Mouse (Mus musculus) retina, postnatal 1 day (tissue): ENCODE data around the gene Ptov1.

Experiments
- DNase-seq: peaks from one replicate; pipeline ENCODE4 v3.0.0-alpha.2; 2012

Gene Ptov1

GRCm38 (mm10) chr7:44869697-44870528 is at the start of gene Ptov1:
TSS of gene Ptov1 (minus strand) at chr7:44869788.
- DNase-seq: peak; percentile 100

DNA sequence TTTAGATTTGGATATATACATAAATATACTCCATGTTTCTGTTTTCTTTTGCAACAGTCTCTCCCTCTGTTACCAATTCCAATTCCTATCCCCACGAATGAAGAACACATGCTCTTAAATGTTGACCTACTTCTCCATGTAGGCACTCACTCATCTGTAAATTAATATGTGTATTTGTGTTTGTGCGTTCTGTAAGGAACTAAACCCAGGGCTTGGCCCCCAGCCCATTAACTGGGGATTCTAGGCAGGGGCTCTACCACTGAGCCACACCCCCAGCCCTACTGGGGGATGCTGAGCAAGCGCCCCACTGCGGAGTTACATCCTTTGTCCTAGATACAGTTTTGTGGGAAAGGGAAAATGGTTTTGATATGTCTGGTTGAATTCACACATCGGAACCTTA is 49.5 kb upstream of the Ptov1 start:
- DNase-seq: peak; percentile 68

GRCm38 (mm10) chr7:44918219-44918618 is 48.6 kb upstream of the Ptov1 start:
- DNase-seq: no peak

DNA sequence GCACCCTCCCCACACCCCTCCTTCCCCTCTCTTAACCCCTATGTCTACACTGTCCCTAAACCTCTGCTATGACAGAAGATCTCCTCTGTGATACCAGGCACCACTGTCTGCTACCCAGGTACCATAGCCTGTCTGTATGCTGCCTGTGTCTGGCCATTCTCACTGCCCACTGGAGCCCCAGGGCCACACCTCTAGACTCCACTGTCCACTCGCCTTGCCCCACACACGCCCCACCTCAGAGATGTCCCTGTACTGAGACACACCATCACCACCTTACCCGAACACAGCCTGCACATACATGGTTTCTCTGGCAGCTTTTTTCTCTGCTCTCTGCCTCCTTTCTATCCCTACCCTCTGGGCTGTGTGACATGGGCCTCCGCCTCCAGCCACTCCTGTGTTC is 47.3 kb upstream of the Ptov1 start:
- DNase-seq: no peak

DNA sequence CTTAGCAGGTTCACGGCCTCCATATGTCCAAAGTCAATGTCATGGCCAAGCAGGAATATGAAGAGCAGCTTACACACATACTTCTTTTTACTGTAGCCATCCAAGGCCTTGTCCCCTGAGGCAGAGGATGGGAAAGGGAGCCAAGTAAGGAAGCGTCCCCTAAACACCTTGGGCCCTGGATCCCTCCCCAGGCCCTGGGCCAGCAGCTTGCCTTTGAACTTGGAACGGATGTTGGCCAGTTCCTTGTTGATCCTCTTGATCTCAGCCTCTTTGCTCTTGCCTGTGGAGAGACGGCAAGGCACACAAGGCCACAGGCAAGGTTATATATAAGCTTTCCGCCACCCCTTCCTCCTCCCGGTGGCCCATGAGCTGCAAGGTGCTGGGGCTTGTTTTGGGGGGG is 46.6 kb upstream of the Ptov1 start:
- no peak for DNase-seq

GRCm38 (mm10) chr7:44915314-44915713 is 45.7 kb upstream of the Ptov1 start:
- no peak for DNase-seq

GRCm38 (mm10) chr7:44914396-44914795 is 44.8 kb upstream of the Ptov1 start:
- DNase-seq: no peak

DNA sequence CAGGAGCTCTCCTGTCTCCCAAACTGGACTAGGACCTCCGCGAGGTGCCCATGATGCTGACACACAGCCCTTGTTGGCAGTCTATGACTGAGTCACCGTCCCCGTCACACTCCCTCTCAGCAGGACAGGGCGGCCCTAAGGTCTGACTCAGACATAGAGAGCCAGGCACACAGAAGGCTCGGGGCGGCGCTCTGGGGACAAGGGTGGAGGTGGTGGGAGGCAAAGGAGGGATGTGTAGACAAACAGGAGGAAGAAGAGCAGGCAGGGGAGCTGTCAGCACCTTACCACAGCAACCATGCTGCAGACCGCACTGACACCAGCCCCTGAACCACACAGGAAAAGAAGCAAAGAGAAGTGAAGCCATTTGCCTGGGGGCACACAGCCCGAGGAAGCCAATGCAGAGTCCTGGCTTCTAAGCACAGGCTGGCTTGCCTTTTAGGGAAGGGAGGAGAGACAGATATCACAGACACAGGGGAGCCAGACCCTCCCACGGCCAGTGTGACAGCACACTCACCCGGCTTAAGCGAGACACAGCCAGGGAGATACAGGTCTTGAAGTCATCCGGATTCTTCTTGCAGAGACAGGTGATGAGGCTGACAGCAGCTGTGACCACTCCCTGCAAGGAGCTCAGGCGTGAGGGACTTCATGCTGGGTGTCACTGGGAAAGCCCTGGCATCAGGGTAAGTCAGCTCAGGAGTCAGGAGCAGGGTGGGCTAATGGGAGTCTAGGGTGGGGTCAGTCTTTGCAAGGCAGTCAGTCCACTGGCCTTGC is 39.3 kb upstream of the Ptov1 start:
- DNase-seq: no peak

- DNase-seq: no peak
Observed at GRCm38 (mm10) chr7:44905430-44905829, 35.8 kb upstream of the Ptov1 start.

DNA sequence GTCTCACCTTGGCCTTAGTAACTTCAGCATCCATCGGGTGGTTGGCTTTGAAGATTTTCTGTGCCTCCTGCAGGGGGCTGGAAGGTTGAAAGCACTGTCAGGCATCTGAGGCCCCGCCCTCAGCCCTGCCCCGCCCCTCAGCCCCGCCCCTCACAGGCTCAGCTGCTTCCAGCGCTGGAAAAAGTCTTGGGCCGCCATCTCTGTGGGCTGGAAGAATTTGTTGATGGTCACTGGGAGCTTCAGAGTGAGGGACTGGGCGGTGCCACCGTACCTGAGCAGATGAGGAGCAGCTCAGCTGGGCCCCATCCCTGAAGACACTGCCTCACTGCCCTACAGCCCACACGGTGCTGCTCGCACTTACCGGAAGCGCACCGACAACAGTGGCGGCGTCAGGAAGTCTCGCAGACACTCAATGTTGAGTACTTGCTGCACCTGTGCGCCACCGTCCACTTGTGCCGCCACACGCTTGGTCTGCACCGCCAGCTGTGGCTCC is 31.7 kb upstream of the Ptov1 start:
- DNase-seq: peak; percentile 82

GRCm38 (mm10) chr7:44900632-44901031 is 31.0 kb upstream of the Ptov1 start:
- no peak for DNase-seq

GRCm38 (mm10) chr7:44898607-44899006 is 29.0 kb upstream of the Ptov1 start:
- peak; percentile 28 for DNase-seq

DNA sequence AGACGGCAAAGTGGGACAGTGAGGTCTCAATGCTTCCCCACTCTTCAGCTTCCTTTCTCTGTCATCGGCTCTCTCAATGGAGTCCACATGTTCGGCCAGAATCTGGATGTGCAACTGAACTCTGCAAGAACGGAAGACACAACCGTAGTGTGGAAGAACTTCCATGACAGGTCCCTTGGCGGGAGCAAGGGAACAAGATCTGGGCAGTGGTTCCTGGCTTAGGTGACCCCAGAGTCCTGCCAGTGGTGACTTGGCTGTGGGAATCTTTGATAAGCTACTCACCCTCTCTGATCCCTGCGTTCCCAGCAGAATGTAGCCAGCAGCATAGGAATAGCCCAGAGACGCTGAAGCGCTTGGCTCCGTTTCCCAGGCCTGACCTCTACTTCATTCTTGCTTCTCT is 26.9 kb upstream of the Ptov1 start:
- no peak for DNase-seq

DNA sequence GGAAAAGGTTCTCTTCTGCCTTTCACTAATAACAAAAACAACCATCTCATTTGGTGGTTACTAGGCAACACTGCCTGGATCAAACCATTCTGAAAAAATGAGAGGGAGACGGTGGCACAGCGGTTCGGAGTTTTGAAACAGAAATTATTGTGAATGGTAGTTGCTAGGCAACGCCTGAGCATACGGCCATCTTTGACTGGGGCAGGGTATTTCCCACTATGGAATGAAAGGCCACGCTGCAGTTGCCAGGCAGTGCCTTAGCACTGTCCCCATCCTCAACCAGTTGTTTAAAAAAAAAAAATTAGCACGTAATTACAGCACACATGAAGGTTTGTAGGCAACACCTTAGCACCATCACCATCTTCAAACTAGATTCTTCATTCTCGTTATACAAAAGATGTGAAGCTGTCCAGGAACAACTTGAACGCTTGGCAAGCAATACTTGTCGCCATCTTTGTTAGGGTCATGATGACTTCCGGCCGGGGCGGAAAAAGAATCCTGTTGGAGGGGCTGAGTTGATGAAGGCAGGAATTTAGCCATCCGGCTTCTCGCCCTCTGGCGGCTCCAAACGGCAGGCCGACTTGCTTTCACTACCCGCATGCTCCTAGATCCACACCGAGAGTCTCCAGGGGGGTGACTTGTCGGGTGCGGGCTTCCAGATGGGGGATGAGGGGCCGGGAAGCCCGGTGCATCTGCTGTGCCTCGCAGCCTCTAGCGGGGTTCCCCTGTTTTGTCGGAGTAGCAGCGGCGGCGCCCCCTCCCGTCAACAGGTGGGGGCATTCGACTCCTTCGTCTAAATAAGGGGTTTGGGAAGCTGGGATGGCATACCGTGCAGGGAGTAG is 26.2 kb upstream of the Ptov1 start, which contains the start of gene Fuz:
Fuz (plus strand) TSS at position 487 of the 842 bp plus-strand sequence.
- DNase-seq: peak; percentile 99

DNA sequence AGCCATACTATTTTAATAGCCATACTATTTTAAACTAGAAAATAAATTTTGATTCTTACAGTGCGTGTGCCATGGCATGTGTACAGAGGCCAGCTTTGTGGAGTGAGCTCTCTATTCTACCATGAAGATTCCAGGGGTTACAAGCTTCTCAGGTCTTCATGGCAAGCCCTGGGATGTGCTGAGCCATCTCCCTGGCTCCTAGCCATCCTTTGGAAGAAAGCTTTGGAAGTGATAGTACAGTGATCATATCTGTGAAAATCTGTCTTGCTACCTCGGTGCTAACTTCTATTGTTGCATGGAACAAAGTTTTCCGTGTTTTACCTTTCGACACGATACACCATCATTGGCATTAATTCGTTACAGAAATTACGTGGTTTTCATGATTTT is 25.6 kb upstream of the Ptov1 start:
- no peak for DNase-seq

DNA sequence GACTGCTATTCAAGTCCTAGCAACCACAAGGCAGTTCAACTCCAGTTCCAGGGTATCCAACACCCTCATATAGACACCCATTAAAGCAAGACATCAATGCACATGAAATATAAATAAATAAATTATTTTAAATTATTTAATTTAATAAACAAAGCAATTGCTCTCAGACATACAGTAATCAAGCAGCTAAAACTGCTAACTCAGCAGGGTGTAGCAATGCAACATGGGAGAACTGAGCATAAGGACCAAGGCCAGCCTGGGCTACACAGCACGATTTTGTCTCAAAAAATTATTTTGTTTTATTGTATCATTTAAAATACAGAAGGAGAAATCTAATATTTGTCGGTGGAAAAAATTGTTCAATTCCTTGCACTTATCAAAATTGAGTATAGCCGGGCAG is 24.6 kb upstream of the Ptov1 start:
- no peak for DNase-seq

GRCm38 (mm10) chr7:44893197-44893596 is 23.6 kb upstream of the Ptov1 start:
- no peak for DNase-seq

DNA sequence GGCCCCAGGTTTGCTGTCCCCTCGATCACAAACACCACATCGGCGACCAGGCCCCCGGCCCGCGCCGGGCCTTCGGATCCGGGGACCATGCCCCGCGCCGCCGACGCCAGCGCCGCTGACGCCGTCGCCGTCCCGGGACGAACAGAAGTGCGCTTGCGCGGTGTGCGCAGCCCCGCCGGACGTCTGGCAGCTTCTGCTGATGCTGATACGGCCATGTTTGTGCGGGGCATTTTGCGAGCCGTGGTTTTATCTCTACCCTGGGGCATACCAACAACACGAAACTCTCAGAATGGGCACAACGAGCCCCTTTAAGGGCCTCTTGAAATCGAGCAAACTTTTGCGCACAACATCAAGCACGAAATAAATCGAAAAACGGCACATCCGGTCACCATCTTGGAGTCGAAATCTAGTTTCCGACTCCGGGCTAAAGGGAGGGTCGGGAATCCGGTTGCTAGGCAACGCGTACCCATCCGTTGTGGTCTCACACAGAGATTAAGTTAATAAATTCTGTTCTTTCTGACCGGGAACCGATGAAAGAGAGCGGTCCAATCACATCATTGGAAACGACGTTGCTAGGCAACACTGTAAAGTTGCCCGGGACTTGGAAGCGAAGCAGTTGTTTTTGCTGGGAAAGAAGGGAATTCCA is 22.8 kb upstream of the Ptov1 start, which contains the start of gene Med25:
Med25 (minus strand) TSS at position 437 of the 646 bp plus-strand sequence.
- peak; percentile 98 for DNase-seq

- DNase-seq: no peak
Observed at GRCm38 (mm10) chr7:44891611-44892010, 22.0 kb upstream of the Ptov1 start.

DNA sequence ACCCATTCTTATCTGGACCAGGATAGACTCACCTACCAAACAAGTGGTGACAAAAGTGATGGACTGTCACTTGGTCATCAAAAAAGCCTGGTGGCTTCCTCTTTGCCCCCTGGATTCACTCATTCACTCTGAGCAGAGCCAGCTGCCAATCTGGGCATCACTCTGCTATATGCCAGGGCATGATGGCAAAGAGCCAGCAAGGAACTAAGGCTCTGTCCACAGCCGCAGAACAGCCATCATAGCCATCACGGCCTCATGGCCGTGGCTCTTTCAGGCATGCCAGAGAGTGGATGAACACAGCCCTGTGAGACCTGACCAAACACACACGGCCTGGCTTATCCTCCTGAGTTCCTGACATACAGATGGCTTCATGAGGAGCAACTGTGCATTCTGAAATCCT is 21.1 kb upstream of the Ptov1 start:
- DNase-seq: no peak

- no peak for DNase-seq
Observed at GRCm38 (mm10) chr7:44890180-44890579, 20.6 kb upstream of the Ptov1 start.
